Mouse (Mus musculus) liver, embryonic 14.5 days (tissue): ENCODE data around the gene Glmn.

ENCODE experiments used
- CTCF ChIP-seq: IDR thresholded peaks from 2 replicates; pipeline ENCODE4 v1.5.1; 2016; ENCODE audit warnings: antibody characterized with exemption, low read depth, control low read depth
- EP300 ChIP-seq: IDR thresholded peaks from 2 replicates; pipeline ENCODE4 v1.6.1; 2016; ENCODE audit warnings: antibody characterized with exemption, low read depth

DNA sequence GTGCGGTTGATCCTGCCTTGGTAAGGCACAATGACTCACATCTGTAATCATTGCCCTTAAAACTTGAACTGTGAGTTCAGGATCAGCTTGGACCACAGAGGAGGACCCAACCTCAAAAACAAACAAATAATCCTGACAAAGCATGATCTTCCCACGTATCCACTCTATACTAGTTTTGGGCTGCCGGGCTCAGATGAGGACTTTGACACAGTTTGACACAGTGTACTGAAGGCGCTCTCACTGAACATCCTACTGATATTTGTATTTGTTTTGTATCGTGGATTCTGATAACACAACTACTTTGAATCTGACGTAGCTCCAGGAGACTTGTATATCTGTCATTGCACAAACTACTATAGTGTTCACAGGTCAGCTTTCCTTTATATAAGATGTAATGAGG, 76.3 kb downstream of the Glmn start:
- TF ChIP-seq CTCF (no peak), EP300 (no peak)
